Mouse (Mus musculus) cerebellum, adult 18-20 months (tissue): ENCODE measurements around the gene 4921511M17Rik.
"Not testable (repeated sequence)": the region's sequence is repeated elsewhere in the genome, so short reads cannot be mapped to it uniquely, and the experiment has no call there.

ENCODE experiments used
- DNase-seq, 2 experiments: peaks; one replicate each; pipeline ENCODE4 v3.0.0; 2021

The 4921511M17Rik gene

GRCm38 (mm10) chrX:154033727-154034126, at the start of gene 4921511M17Rik:
Gene 4921511M17Rik, minus strand, starts transcription at chrX:154033827.
- DNase-seq: not testable (repeated sequence)

GRCm38 (mm10) chrX:154054939-154055338, 21.3 kb upstream of the 4921511M17Rik start, which contains the start of gene Gm10057:
Gene Gm10057, minus strand, starts transcription at chrX:154055039.
- DNase-seq: not testable (repeated sequence)

DNA sequence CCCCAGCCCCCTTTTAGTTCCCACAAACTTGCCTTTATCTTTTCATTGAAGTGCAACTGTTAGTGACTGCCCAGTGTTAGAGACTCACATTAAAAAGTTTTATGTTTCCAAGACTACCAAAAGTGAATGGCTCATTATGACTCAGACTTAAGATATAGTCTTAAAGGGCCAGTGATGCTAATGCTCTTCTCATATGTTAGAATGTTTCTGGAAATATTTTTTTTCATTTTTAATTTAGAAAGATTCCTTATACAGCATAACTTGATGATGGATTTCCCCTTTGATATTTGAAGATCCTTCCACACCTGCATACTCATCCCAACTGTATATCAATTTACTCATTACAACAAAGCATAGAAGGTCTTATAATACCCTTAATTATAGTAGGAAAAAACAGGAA, 21.1 kb downstream of the 4921511M17Rik start, which contains the start of gene Samt1:
TSS of gene Samt1 (minus strand) at position 101 of the 400 bp plus-strand sequence.
- DNase-seq: not testable (repeated sequence)

DNA sequence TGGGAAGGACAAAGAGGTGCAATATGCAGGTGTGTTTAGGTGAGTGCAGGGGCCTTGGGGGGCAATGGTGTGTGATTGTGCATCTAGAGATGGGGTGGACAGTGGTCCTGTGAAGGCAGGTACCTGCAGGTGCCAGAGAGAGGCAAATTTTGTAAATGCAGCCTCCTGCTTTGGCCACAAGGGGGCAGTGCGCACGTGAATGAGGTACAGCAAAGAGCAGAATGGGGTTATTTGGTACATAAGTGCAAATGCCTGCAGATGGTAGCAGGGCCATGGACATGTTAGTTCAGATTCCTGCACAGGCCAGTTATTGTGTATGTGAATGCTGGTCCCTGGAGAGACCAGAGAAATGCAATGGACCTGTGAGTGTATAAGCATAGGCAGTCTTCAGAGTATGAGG, 56.7 kb downstream of the 4921511M17Rik start:
- DNase-seq: not testable (repeated sequence)

DNA sequence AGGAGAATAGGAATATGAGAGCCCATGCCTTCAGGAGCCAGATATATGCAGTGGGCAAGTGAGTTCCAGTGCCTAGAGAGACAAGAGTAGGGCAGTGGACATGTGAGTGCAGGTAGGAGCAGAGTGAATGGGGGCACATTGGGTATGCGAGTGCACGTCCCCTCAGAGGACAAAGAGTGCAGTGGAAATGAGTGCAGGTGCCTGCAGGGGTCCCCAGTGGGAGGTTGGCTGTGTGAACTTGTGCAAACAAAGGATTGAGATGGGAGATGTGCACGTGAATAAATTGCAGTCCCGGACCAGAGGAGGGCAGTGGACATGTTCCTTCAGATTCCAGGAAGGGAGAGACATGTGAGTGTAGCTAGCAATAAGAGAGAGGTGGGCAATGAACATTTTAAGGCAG, 57.2 kb downstream of the 4921511M17Rik start:
- DNase-seq: not testable (repeated sequence)

DNA sequence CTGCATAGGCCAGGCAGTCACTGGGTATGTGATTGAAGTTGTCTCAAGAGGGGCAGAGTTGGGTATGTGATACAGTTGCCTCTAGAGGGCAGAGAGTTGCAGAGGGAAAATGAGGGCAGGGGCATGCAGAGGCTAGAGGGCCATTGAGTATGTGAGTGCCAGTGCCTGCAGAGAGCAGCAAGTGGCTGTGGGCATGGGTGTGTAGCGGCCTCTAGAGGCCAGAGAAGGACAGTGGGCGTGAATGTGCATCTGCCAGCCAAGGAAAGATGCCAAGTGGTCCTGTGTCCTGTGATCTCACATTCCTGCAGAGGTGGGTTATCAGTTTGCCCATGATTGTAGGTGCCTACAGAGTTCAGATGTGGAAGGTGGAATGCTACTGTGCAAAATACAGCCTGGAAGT, 59.2 kb downstream of the 4921511M17Rik start:
- no peak for DNase-seq
